Mouse (Mus musculus) intestine, embryonic 14.5 days (tissue): ENCODE data around the gene Tenm3. TPM values are rescaled to one million over a fixed set of nuclear protein-coding genes. Genes with fewer than 3 reads are reported as not detected.
A peak's percentile ranks its signal among the peaks of the same experiment; 100 is the strongest.

ENCODE experiments used
- ATAC-seq: fragments of 200-750 bp; cut with Nextera tagmentation; replicated peaks from 2 replicates; pipeline ENCODE4 v1.8.0; 2017; ENCODE audit warnings: low read depth, moderate number of reproducible peaks, moderate TSS enrichment, moderate library complexity; ENCODE audit not compliant: low FRiP score, low TSS enrichment
- DNase-seq: peaks from one replicate; pipeline ENCODE4 v3.0.0-alpha.2; 2018; ENCODE audit warnings: low spot score
- H3K27ac ChIP-seq: fragments of 300-500 bp; sonication (generic); 2 replicates; pipeline ENCODE4 v1.5.1; 2014; ENCODE audit warnings: low read depth, mild to moderate bottlenecking, control low read depth
- H3K27me3 ChIP-seq: fragments of 300-500 bp; sonication (generic); replicated peaks from 2 replicates; pipeline ENCODE4 v1.6.1; 2014; ENCODE audit warnings: low read length, control low read depth; ENCODE audit not compliant: control insufficient read depth, insufficient read depth
- H3K36me3 ChIP-seq: fragments of 300-500 bp; sonication (generic); 2 replicates; pipeline ENCODE4 v1.6.1; 2014; ENCODE audit warnings: low read length, control low read depth; ENCODE audit not compliant: control insufficient read depth, insufficient read depth
- H3K4me1 ChIP-seq: fragments of 300-500 bp; sonication (generic); replicated peaks from 2 replicates; pipeline ENCODE4 v1.6.1; 2014; ENCODE audit warnings: low read length, control low read depth, mixed read lengths; ENCODE audit not compliant: control insufficient read depth, insufficient read depth
- H3K4me2 ChIP-seq: fragments of 300-500 bp; sonication (generic); 2 replicates; pipeline ENCODE4 v1.6.1; 2014; ENCODE audit warnings: low read length
- H3K4me3 ChIP-seq: fragments of 300-500 bp; sonication (generic); 2 replicates; pipeline ENCODE4 v1.5.1; 2014; ENCODE audit warnings: low read depth, low read length, control low read depth, mixed read lengths
- H3K9ac ChIP-seq: fragments of 300-500 bp; sonication (generic); 2 replicates; pipeline ENCODE4 v1.6.1; 2014; ENCODE audit warnings: mild to moderate bottlenecking, low read length
- H3K9me3 ChIP-seq: fragments of 300-500 bp; sonication (generic); 2 replicates; pipeline ENCODE4 v1.6.1; 2016; ENCODE audit warnings: low read length, control low read depth; ENCODE audit not compliant: control insufficient read depth
- WGBS: fragments of 180-500 bp; shearing (Covaris S2); extraction: QIAGEN DNeasy Blood & Tissue Kit; methylation state at CpG from one replicate; pipeline ENCODE4 v1.1.7; 2014; 5-methylcytosine and 5-hydroxymethylcytosine counted together
- polyA plus RNA-seq: library from polyadenylated mRNA; unstranded; fragments of >200 nt; fragmentation: Nextera tagmentation; extraction: Ambion mirVana; gene quantifications from 2 replicates; pipeline ENCODE4 v1.2.1, GENCODE M21; 2014

Tenm3 gene
- polyA plus RNA-seq, 1 experiment from 2014 or later: 32.1 TPM

DNA sequence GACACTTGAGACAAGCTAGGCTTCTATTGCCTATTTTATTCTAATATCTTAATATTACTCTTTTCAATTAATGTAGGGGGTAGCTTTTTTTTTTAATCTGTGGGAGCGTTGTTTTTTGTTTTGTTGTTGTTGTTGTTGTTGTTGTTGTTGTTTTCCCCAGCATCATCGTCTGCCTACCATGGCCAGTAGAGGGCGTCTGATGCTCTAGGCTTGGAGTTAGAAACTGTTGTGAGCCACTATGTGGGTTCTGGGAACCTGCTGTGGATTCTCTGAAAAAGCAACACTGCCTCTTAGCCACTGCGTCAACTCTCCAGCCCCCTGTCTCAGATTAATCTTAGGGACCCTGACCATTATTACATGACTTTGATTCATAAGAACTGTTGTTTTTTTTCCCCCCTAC lies 99.8 kb downstream of the Tenm3 start:
- Histone ChIP-seq H3K4me2 (no peak overlapping the region), H3K27me3 (no peaks in the 10 kb centered on the region), H3K4me1 (peaks cover 15% of the 10 kb centered on the region), H3K27ac (no peak overlapping the region), H3K9me3 (no peaks in the 10 kb centered on the region), H3K4me3 (no peak overlapping the region), H3K9ac (no peak overlapping the region), H3K36me3 (no peaks in the 10 kb centered on the region)
- 87% methylated on average over 4 of the region's 4 CpGs for WGBS
- DNase-seq (no peak), ATAC-seq (no peak)

DNA sequence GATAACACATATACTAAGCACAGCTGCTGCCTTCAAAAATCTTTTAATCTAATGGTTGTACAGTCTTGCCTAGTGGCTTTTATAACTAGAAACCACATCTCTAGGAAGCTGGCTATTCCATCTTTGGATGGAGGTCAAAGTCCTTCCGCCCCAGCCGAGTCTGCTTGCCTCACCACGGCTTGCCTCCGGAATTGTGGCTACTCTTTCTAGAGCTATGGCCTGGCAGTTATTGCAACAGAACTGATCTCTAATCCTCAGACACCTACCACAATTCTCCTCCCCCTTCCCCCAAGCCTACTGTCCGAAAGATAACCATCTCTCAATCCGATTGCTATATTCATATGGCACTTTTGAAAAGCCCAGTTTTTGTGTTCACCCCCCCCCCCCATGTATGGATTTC lies 101.0 kb downstream of the Tenm3 start:
- no peak for ATAC-seq
- Histone ChIP-seq H3K9ac (no peak overlapping the region), H3K36me3 (no peaks in the 10 kb centered on the region)

DNA sequence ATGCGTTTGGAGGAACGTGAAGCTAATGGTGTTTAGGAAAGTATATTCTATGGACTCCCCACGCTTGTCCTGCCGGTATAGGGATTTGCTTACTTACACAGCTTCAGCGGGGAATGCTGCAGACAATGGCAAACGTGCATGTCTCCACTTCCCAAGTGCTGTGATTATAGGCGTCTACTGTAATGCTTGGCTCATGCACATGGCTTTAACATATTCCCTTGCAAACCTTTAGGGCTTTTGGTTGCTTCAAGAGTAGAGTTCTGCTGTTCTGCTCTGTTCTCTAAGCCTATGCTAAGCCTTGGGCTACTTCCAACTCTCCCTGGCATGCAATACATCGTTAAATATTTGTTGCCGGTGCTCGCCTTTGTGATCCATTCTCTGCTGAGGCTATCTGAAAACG lies 102.8 kb downstream of the Tenm3 start:
- Histone ChIP-seq H3K4me3 (no peak overlapping the region), H3K27me3 (no peaks in the 10 kb centered on the region), H3K4me2 (peak overlapping the region; percentile 42), H3K27ac (no peak overlapping the region), H3K9me3 (no peaks in the 10 kb centered on the region), H3K9ac (no peak overlapping the region), H3K36me3 (no peaks in the 10 kb centered on the region), H3K4me1 (peaks cover 15% of the 10 kb centered on the region)
- ATAC-seq (no peak), DNase-seq (no peak)
- WGBS: 38% methylated on average over 11 of the region's 11 CpGs

More for the DNA sequence above, 101.0 kb downstream of the Tenm3 start:
- no peak overlapping the region for H3K4me2 ChIP-seq
- no peaks in the 10 kb centered on the region for H3K9me3 ChIP-seq
- no peak overlapping the region for H3K27ac ChIP-seq
- H3K27me3 ChIP-seq: no peaks in the 10 kb centered on the region
- DNase-seq: no peak
- H3K4me1 ChIP-seq: peaks cover 15% of the 10 kb centered on the region
- WGBS: 94% methylated on average over 6 of the region's 6 CpGs
- H3K4me3 ChIP-seq: no peak overlapping the region

DNA sequence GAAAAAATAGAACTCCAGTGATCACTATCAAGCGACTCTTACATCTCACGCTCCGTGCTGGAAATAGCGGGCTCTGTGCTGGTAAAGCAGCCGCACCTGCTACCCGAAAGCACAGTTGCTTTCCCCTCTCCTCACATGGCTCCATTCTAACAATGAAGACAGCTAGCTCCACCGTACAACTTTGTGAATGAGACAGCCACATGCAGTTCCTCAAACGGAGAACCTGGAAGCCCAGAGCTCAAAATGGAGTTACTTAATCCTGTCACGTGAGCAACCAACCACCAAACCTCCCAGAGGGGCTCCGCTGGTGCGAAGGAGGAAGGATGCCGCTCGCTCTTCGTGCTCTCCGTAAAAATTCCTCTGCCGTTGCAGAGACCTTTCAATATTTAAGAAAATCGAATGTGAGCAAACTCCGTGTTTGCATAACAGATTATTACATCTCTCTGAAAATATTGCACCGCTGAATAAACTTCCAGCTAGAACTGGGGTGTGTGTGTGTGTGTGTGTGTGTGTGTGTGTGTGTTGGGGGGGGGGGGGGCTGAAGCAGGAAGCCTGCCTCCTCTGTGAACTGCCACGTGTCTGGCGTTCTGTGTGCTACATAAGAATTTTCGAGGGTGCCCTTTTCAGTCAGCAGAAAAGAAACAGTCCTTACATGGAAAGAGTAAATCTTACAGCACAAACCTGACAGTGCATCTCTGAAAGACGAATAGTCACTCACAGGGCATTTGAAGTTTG lies 103.4 kb downstream of the Tenm3 start:
- WGBS: 38% methylated on average over 23 of the region's 23 CpGs
- Histone ChIP-seq H3K4me3 (no peak overlapping the region), H3K27me3 (no peaks in the 10 kb centered on the region), H3K4me2 (peak overlapping the region; percentile 42), H3K9ac (0 out of 2 replicates have a peak overlapping the region, but pooled peaks have one; percentile 7), H3K36me3 (no peaks in the 10 kb centered on the region), H3K9me3 (no peaks in the 10 kb centered on the region), H3K4me1 (peaks cover 15% of the 10 kb centered on the region), H3K27ac (no peak overlapping the region)
- peak; percentile 64; the same call in 1 of the 2 replicates for ATAC-seq
- peak; percentile 63 for DNase-seq

GRCm38 (mm10) chr8:48733731-48734130 lies 110.0 kb downstream of the Tenm3 start:
- Histone ChIP-seq H3K9me3 (no peaks in the 10 kb centered on the region), H3K27ac (no peak overlapping the region), H3K4me2 (no peak overlapping the region), H3K4me3 (no peak overlapping the region), H3K27me3 (no peaks in the 10 kb centered on the region), H3K9ac (no peak overlapping the region), H3K36me3 (no peaks in the 10 kb centered on the region), H3K4me1 (no peaks in the 10 kb centered on the region)
- no peak for DNase-seq
- 67% methylated on average over 10 of the region's 10 CpGs for WGBS
- no peak for ATAC-seq

DNA sequence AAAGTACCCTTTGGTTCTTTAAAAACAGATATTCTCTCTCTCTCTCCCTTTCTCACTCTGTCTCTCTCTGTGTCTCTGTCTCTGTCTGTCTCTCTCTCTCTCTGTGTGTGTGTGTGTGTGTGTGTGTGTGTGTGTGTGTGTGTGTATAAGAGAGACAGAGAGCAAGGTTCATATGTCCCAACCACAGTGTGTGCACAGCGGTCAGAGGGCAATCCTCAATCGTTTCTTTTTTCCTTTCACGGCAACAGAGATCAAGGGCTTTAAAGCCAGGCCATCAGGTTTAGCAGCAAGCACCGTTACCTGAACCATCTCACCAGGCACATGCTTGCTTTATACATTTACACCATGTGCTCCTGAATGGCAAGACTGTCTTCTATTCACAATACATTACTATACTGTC lies 110.7 kb downstream of the Tenm3 start:
- no peak overlapping the region for H3K27ac ChIP-seq
- no peaks in the 10 kb centered on the region for H3K36me3 ChIP-seq
- no peak for DNase-seq
- no peak overlapping the region for H3K4me2 ChIP-seq
- ATAC-seq: no peak
- no peaks in the 10 kb centered on the region for H3K27me3 ChIP-seq
- H3K4me3 ChIP-seq: no peak overlapping the region
- 59% methylated on average over 4 of the region's 4 CpGs for WGBS
- no peaks in the 10 kb centered on the region for H3K4me1 ChIP-seq
- H3K9me3 ChIP-seq: no peaks in the 10 kb centered on the region
- no peak overlapping the region for H3K9ac ChIP-seq

- Histone ChIP-seq H3K36me3 (no peaks in the 10 kb centered on the region), H3K9ac (no peak overlapping the region), H3K4me1 (no peaks in the 10 kb centered on the region), H3K9me3 (no peaks in the 10 kb centered on the region), H3K27me3 (no peaks in the 10 kb centered on the region), H3K4me3 (no peak overlapping the region), H3K4me2 (no peak overlapping the region), H3K27ac (no peak overlapping the region)
- DNase-seq (peak; percentile 33), ATAC-seq (no peak)
- 69% methylated on average over 6 of the region's 6 CpGs for WGBS
These were observed 113.0 kb downstream of the Tenm3 start for GRCm38 (mm10) chr8:48730701-48731100.

GRCm38 (mm10) chr8:48728833-48729690 lies 114.7 kb downstream of the Tenm3 start:
- H3K4me3 ChIP-seq: no peak overlapping the region
- no peaks in the 10 kb centered on the region for H3K9me3 ChIP-seq
- H3K36me3 ChIP-seq: no peaks in the 10 kb centered on the region
- DNase-seq: peak; percentile 24
- H3K4me1 ChIP-seq: no peaks in the 10 kb centered on the region
- H3K27me3 ChIP-seq: no peaks in the 10 kb centered on the region
- ATAC-seq: no peak
- H3K9ac ChIP-seq: no peak overlapping the region
- H3K27ac ChIP-seq: no peak overlapping the region
- WGBS: 87% methylated on average over 21 of the region's 21 CpGs
- no peak overlapping the region for H3K4me2 ChIP-seq
